Mouse (Mus musculus): ENCODE data around the gene Ulk4. TPM values are rescaled to one million over a fixed set of nuclear protein-coding genes. Genes with fewer than 3 reads are reported as not detected.

The Ulk4 gene
- polyA plus RNA-seq (2015; fragmentation: Nextera tagmentation; extraction: Ambion mirVana), result 32.4 and 32.8 TPM in 2 replicates

- Histone ChIP-seq H3K4me1 (replicated peaks) (peaks cover 19% of the 10 kb centered on the region), H3K9me3 (replicated peaks) (no peaks in the 10 kb centered on the region), H3K4me2 (peak within 1 kb of the TSS; percentile 87), H3K4me3 (replicated peaks) (peak within 1 kb of the TSS; percentile 77), H3K27ac (replicated peaks) (peak within 1 kb of the TSS; percentile 58), H3K36me3 (replicated peaks) (no peaks in the 10 kb centered on the region), H3K27me3 (no peaks in the 10 kb centered on the region), H3K9ac (peak within 1 kb of the TSS; percentile 47)
- under 1% methylated on average over 59 of the region's 59 CpGs for WGBS (ENCODE audit: insufficient replicate concordance)
- peak; percentile 92 for ATAC-seq (ENCODE audit: insufficient read depth)
Observed at GRCm38 (mm10) chr9:121277118-121278060, at the start of gene Ulk4. TSS of gene Ulk4 (minus strand) at chr9:121277197.

GRCm38 (mm10) chr9:121322034-121322433 is 45.0 kb upstream of the Ulk4 start:
- Histone ChIP-seq H3K9ac (no peak overlapping the region), H3K27me3 (no peaks in the 10 kb centered on the region), H3K4me1 (replicated peaks) (peaks cover 12% of the 10 kb centered on the region), H3K36me3 (replicated peaks) (peaks cover 4% of the 10 kb centered on the region; the same call in 1 of the 2 replicates), H3K9me3 (replicated peaks) (no peaks in the 10 kb centered on the region), H3K4me2 (no peak overlapping the region), H3K4me3 (replicated peaks) (no peak overlapping the region), H3K27ac (replicated peaks) (no peak overlapping the region)
- no peak for ATAC-seq (ENCODE audit: insufficient read depth)
- WGBS (ENCODE audit: insufficient replicate concordance), result 85% methylated on average over 14 of the region's 14 CpGs

- Histone ChIP-seq H3K27ac (replicated peaks) (no peak overlapping the region), H3K27me3 (no peaks in the 10 kb centered on the region)
- ATAC-seq (ENCODE audit: insufficient read depth), result no peak
Observed at GRCm38 (mm10) chr9:121321118-121321517, 44.1 kb upstream of the Ulk4 start.

GRCm38 (mm10) chr9:121320433-121320832 is 43.4 kb upstream of the Ulk4 start:
- Histone ChIP-seq H3K27me3 (no peaks in the 10 kb centered on the region), H3K9ac (no peak overlapping the region), H3K36me3 (replicated peaks) (peaks cover 4% of the 10 kb centered on the region; the same call in 1 of the 2 replicates), H3K4me3 (replicated peaks) (no peak overlapping the region), H3K4me1 (replicated peaks) (peaks cover 27% of the 10 kb centered on the region), H3K27ac (replicated peaks) (no peak overlapping the region), H3K4me2 (no peak overlapping the region), H3K9me3 (replicated peaks) (no peaks in the 10 kb centered on the region)
- 49% methylated on average over 2 of the region's 2 CpGs for WGBS (ENCODE audit: insufficient replicate concordance)
- ATAC-seq (ENCODE audit: insufficient read depth), result no peak

More at GRCm38 (mm10) chr9:121321118-121321517, 44.1 kb upstream of the Ulk4 start:
- Histone ChIP-seq H3K9me3 (replicated peaks) (no peaks in the 10 kb centered on the region), H3K4me2 (no peak overlapping the region), H3K4me3 (replicated peaks) (no peak overlapping the region), H3K9ac (no peak overlapping the region), H3K4me1 (replicated peaks) (peaks cover 21% of the 10 kb centered on the region), H3K36me3 (replicated peaks) (peaks cover 4% of the 10 kb centered on the region; the same call in 1 of the 2 replicates)
- 86% methylated on average over 2 of the region's 2 CpGs for WGBS (ENCODE audit: insufficient replicate concordance)

- WGBS (ENCODE audit: insufficient replicate concordance), result 75% methylated on average over 10 of the region's 10 CpGs
- no peak for ATAC-seq (ENCODE audit: insufficient read depth)
- H3K9ac ChIP-seq, result no peak overlapping the region
- peaks cover 4% of the 10 kb centered on the region; the same call in 1 of the 2 replicates for H3K36me3 ChIP-seq (replicated peaks)
- no peak overlapping the region for H3K4me3 ChIP-seq (replicated peaks)
- no peak overlapping the region for H3K4me2 ChIP-seq
- H3K27me3 ChIP-seq, result no peaks in the 10 kb centered on the region
- peaks cover 31% of the 10 kb centered on the region for H3K4me1 ChIP-seq (replicated peaks)
- H3K9me3 ChIP-seq (replicated peaks), result no peaks in the 10 kb centered on the region
- no peak overlapping the region for H3K27ac ChIP-seq (replicated peaks)
Observed at GRCm38 (mm10) chr9:121319323-121319966, 42.4 kb upstream of the Ulk4 start.

GRCm38 (mm10) chr9:121316621-121317405 is 39.8 kb upstream of the Ulk4 start:
- ATAC-seq (ENCODE audit: insufficient read depth), result 0 out of 2 replicates have a peak, but pooled peaks have one; percentile 14
- H3K27me3 ChIP-seq, result no peaks in the 10 kb centered on the region
- no peak overlapping the region for H3K4me3 ChIP-seq (replicated peaks)
- peak overlapping the region; percentile 55 for H3K27ac ChIP-seq (replicated peaks)
- H3K9ac ChIP-seq, result no peak overlapping the region
- 35% methylated on average over 12 of the region's 12 CpGs for whole genome bisulfite sequencing (ENCODE audit: insufficient replicate concordance)
- H3K9me3 ChIP-seq (replicated peaks), result no peaks in the 10 kb centered on the region
- H3K4me2 ChIP-seq, result no peak overlapping the region
- 0 out of 2 replicates have a peak, but pooled peaks cover under 1% of the 10 kb centered on the region for H3K36me3 ChIP-seq (replicated peaks)
- peaks cover 49% of the 10 kb centered on the region for H3K4me1 ChIP-seq (replicated peaks)

- Histone ChIP-seq H3K4me2 (no peak overlapping the region), H3K4me3 (replicated peaks) (no peak overlapping the region), H3K9me3 (replicated peaks) (no peaks in the 10 kb centered on the region), H3K27ac (replicated peaks) (peak overlapping the region; percentile 71), H3K4me1 (replicated peaks) (peaks cover 49% of the 10 kb centered on the region), H3K9ac (no peak overlapping the region; the same call in 1 of the 2 replicates), H3K36me3 (replicated peaks) (no peaks in the 10 kb centered on the region), H3K27me3 (no peaks in the 10 kb centered on the region)
- 70% methylated on average over 4 of the region's 4 CpGs for WGBS (ENCODE audit: insufficient replicate concordance)
- ATAC-seq (ENCODE audit: insufficient read depth), result no peak
Observed at GRCm38 (mm10) chr9:121315901-121316595, 39.1 kb upstream of the Ulk4 start.

GRCm38 (mm10) chr9:121314541-121315152 is 37.6 kb upstream of the Ulk4 start:
- peak overlapping the region; percentile 24 for H3K4me3 ChIP-seq (replicated peaks)
- H3K4me1 ChIP-seq (replicated peaks), result peaks cover 45% of the 10 kb centered on the region
- H3K36me3 ChIP-seq (replicated peaks), result no peaks in the 10 kb centered on the region
- no peaks in the 10 kb centered on the region for H3K27me3 ChIP-seq
- H3K27ac ChIP-seq (replicated peaks), result peak overlapping the region; percentile 71
- no peaks in the 10 kb centered on the region for H3K9me3 ChIP-seq (replicated peaks)
- ATAC-seq (ENCODE audit: insufficient read depth), result no peak
- peak overlapping the region; percentile 63 for H3K4me2 ChIP-seq
- WGBS (ENCODE audit: insufficient replicate concordance), result 10% methylated on average over 14 of the region's 14 CpGs
- peak overlapping the region; percentile 32; the same call in 1 of the 2 replicates for H3K9ac ChIP-seq

GRCm38 (mm10) chr9:121313656-121314374 is 36.8 kb upstream of the Ulk4 start:
- H3K36me3 ChIP-seq (replicated peaks), result no peaks in the 10 kb centered on the region
- H3K4me1 ChIP-seq (replicated peaks), result peaks cover 45% of the 10 kb centered on the region

More at GRCm38 (mm10) chr9:121313656-121314374, 36.8 kb upstream of the Ulk4 start:
- peak overlapping the region; percentile 63 for H3K4me2 ChIP-seq
- no peak overlapping the region for H3K9ac ChIP-seq
- no peaks in the 10 kb centered on the region for H3K9me3 ChIP-seq (replicated peaks)
- peak overlapping the region; percentile 24 for H3K4me3 ChIP-seq (replicated peaks)
- 2% methylated on average over 21 of the region's 21 CpGs for WGBS (ENCODE audit: insufficient replicate concordance)
- no peaks in the 10 kb centered on the region for H3K27me3 ChIP-seq
- ATAC-seq (ENCODE audit: insufficient read depth), result peak; percentile 40; the same call in 1 of the 2 replicates
- H3K27ac ChIP-seq (replicated peaks), result peak overlapping the region; percentile 71; the same call in 1 of the 2 replicates

All from liver, embryonic 15.5 days (tissue).